Mouse (Mus musculus) mature B cell (primary cell): ENCODE measurements around the gene Blnk.

Source experiments
- in situ Hi-C: fragments of 300-500 bp; cut with MboI; formaldehyde crosslinking; loops from 2 replicates; pipeline ENCODE4 v1.14.3; 2019

Gene Blnk

DNA sequence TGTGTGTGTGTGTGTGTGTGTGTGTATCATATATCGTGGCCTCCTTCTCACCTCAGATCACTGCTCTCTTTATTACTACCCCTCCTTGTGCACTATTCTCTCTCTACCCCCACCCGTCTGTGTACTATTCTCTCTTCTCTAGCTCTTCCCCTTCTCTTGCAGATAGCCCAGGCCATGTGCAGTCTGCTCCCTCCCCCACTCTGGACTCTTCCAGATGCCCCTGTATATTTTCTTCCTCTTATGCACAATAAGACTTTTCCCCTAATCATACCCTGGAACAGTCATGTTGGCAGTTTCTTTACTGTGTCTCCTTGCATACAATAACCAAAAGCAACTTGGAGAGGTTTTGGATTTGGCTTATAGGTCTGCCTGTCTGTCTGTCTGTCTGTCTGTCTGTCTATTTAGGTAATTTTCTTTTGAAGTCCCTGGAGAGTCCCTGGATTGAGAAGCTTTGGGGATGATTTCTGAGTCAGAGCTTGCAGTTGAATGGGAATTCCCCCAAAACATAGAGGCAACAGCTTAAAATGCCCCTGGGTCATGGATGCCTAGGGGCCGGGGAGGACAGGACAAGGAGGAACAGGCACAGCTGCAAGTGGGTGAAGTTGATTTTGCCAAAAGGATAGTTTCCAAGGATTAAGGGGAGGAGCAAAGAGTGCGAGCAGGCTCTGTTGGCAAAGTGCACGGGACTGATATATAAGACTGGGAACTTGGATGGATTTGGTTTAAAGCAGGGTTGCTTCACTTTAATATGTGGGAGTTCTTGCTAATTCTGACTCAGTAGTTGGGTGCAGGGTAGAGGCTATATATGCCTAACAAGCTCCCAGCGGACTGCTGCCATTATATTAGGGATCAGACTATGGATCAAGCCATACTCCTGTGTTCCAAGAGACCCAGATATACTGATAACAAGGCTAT lies 29.1 kb downstream of the Blnk start:
- in situ Hi-C loops = loop anchor here (5.0 kb wide), 1 partner anchor 32 kb away; no protein-coding TSS in a partner anchor

DNA sequence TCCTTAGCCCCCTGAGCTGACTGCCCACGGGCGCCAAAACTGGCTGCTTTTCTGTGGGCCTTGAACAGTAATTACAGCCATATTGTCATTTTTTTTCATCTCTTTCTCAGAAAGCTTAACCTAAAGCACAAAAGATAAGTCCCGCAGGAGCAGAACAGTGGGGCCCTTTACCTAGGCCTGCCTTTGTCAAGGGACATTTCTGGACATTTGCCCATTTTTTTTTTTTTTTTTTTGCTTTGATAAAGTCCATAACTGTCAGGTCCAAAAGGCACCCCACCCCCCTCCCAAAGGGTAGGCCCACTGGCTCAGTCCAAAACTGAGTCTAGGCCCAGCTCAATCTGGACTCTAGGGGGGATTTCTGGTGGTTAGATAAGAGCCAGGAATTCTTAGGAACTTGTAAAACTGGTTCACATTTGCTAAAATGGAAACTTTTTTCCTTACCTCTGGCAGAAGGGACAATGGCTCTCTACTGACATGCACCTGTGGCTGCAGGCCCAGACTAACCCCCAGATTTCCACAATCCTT lies 29.9 kb downstream of the Blnk start:
- in situ Hi-C loops = loop anchor here (5.0 kb wide), 1 partner anchor 33 kb away; no protein-coding TSS in a partner anchor

GRCm38 (mm10) chr19:40962988-40963387 lies 31.3 kb downstream of the Blnk start:
- in situ Hi-C loops = loop anchor here (5.0 kb wide), 1 partner anchor 34 kb away; no protein-coding TSS in a partner anchor

DNA sequence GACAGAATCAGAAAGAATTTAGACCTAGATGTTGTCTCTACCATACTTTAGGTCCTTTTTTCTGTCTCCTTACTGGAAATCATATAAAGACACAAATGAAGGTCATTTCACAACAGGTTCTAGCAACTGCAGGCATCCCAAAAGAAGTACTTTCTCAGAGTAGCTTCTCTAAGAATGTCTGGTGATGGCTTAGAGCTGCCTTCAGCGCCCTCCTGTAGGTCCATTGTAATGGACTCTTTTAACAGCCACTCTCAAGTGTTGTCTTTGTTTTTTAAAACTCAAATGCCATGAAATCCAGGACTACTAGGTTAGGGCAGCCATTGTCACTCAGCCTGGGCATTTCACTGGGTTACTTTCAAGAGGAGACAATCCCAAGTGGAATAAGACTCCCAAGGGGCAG lies 35.4 kb downstream of the Blnk start:
- in situ Hi-C loops = no loop called here

DNA sequence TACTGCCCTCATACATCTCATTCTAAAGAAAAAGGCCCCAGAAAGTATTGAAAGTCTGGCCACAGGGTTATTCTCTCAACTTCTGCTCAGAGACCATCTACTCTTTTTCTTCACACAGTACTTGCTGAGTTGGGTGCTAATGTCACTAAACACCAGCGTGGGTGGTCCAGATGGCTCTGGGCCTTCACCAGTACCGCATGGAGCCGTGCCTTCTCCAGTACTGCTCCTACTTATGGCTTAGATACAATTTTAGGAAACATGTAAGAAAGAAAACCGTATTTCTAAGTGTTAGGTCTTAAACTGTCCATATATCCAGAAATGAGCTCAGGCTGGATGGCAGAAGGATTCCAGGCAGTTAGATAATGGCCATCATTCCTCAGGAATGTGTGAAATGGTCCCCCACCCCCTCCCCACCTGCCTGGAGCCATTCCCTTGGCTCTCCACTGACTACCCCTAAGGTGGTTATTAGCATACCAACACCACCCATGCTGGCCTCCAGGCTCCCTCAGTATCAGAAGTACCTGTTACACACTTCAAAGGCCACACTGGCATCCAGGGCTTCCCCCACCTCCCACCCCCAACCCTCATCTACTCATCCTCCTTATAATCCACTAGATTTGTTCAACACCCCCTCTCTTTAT lies 47.3 kb downstream of the Blnk start:
- in situ Hi-C loops = no loop called here

DNA sequence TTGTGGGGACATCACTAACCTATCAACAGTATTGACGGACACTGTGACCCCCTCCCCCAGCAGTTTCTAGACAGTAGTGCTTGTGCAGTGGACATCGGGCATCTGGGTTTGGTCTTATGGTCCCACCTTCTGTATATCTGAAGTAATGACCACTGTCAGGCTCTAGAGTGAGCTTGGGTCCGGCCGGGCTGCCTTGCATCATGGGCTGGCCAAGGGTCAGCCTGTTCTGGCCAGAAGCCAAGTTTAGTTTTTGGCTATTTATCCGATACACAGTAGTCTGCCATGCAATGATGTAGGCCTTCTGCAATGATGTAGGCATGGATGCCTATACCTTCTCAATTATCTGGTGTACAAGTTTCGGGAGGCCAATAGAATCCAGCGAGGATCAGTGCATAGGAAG lies 50.8 kb downstream of the Blnk start:
- in situ Hi-C loops = no loop called here

- in situ Hi-C loops = no loop called here
These were observed 58.3 kb downstream of the Blnk start for GRCm38 (mm10) chr19:40936038-40936437.

GRCm38 (mm10) chr19:40935376-40935775 lies 59.0 kb downstream of the Blnk start:
- in situ Hi-C loops = no loop called here

- in situ Hi-C loops = no loop called here
These were observed 62.6 kb downstream of the Blnk start for GRCm38 (mm10) chr19:40931581-40932369.

DNA sequence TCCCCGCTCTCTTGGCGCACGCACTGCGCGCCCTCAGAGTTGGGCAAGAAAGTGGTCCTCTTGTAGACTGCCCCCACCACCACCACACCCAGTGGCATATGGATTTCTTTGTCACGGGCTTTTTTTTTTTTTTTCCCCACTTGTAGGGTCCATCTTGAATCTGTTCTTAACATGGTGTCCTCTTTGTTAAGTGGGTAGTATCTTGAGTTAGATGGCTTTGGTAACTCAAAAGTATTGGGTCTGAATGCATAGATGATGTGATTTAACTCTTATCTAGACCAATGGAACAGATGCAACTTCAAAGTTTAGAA lies 99.0 kb downstream of the Blnk start:
- in situ Hi-C loops = no loop called here

- in situ Hi-C loops = no loop called here
These were observed 99.6 kb downstream of the Blnk start, which contains the start of gene Zfp518a for GRCm38 (mm10) chr19:40894519-40895392. Gene Zfp518a (plus strand): TSS chr19:40894705.

DNA sequence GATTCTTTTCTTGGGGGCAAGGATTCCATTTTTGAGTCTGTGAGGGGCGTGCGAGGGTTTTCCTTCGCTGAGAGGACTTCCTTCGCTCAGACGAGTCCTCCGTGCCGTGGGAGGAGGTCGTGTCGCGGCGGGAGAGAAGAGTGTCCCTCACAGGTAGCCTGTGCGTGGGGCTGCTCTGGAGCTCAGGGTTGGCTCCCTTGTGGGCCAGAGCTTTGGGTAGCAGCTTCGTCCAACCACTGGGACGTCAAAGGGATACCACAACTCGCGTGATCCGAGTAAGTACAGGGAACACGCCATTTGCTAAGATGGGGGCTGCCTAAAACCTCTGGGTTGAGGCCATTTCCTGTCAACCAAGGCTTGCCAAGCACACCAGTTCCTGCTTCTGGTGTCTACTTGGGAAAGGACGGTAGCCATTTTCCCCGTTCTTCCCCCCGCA lies 100.2 kb downstream of the Blnk start:
- in situ Hi-C loops = no loop called here

- in situ Hi-C loops = no loop called here
These were observed 105.4 kb downstream of the Blnk start for GRCm38 (mm10) chr19:40888887-40889286.

- in situ Hi-C loops = no loop called here
These were observed 112.6 kb downstream of the Blnk start for GRCm38 (mm10) chr19:40881700-40882099.
